Mouse (Mus musculus) cerebral cortex, adult 2 months (tissue): Measurements from ENCODE around the gene Magi1.

Source experiments
- WGBS: fragments of 180-500 bp; shearing (Covaris S2); methylation state at CpG from one replicate; pipeline ENCODE4 v1.1.7; 2018; 5-methylcytosine and 5-hydroxymethylcytosine counted together

Magi1 gene

GRCm38 (mm10) chr6:93648581-93649230, 635.0 kb downstream of the Magi1 start:
- WGBS: 70% methylated on average over 8 of the region's 8 CpGs

- 71% methylated on average over 5 of the region's 5 CpGs for WGBS
Observed at GRCm38 (mm10) chr6:93629735-93630291, 653.9 kb downstream of the Magi1 start.

GRCm38 (mm10) chr6:93627200-93627599, 656.5 kb downstream of the Magi1 start:
- WGBS: 88% methylated on average over 5 of the region's 5 CpGs
